Mouse (Mus musculus) adrenal gland, adult (tissue): ENCODE measurements around the gene Dpy19l1.

Source experiments
- DNase-seq, 2 experiments: peaks; one replicate each; pipeline ENCODE4 v3.0.0; 2022 to 2023; ENCODE audit warnings: low spot score in 1 of 2; ENCODE audit not compliant: inconsistent age in 2 of 2

The Dpy19l1 gene

GRCm38 (mm10) chr9:24378848-24379247 lies 124.1 kb downstream of the Dpy19l1 start:
- no peak for DNase-seq
